Mouse (Mus musculus) heart, embryonic 11.5 days (tissue): ENCODE results near the gene Rab1a. TPM values are rescaled to one million over a fixed set of nuclear protein-coding genes. Genes with fewer than 3 reads are reported as not detected.

Experiments used
- ATAC-seq: fragments of 200-750 bp; cut with Nextera tagmentation; replicated peaks from 2 replicates; pipeline ENCODE4 v1.8.0; 2017; ENCODE audit warnings: moderate library complexity; ENCODE audit not compliant: insufficient number of reproducible peaks, low FRiP score, low TSS enrichment
- H3K27ac ChIP-seq: fragments of 300-500 bp; sonication (generic); 2 replicates; pipeline ENCODE4 v1.5.1; 2014; ENCODE audit warnings: mild to moderate bottlenecking, low read depth, low read length
- H3K27me3 ChIP-seq: fragments of 300-500 bp; sonication (generic); 2 replicates; pipeline ENCODE4 v1.6.1; 2014; ENCODE audit warnings: mild to moderate bottlenecking, low read length, mixed read lengths; ENCODE audit not compliant: control insufficient read depth, insufficient read depth
- H3K36me3 ChIP-seq: fragments of 300-500 bp; sonication (generic); 2 replicates; pipeline ENCODE4 v1.6.1; 2014; ENCODE audit warnings: mild to moderate bottlenecking, low read length, moderate library complexity, mixed read lengths; ENCODE audit not compliant: control insufficient read depth, insufficient read depth
- H3K4me1 ChIP-seq: fragments of 300-500 bp; sonication (generic); 2 replicates; pipeline ENCODE4 v1.6.1; 2014; ENCODE audit warnings: low read length; ENCODE audit not compliant: control insufficient read depth, insufficient read depth
- H3K4me2 ChIP-seq: fragments of 300-500 bp; sonication (generic); 2 replicates; pipeline ENCODE4 v1.6.1; 2014; ENCODE audit warnings: mild to moderate bottlenecking, moderate library complexity
- H3K4me3 ChIP-seq: fragments of 300-500 bp; sonication (generic); 2 replicates; pipeline ENCODE4 v1.5.1; 2014; ENCODE audit warnings: low read depth, low read length
- H3K9ac ChIP-seq: fragments of 300-500 bp; sonication (generic); 2 replicates; pipeline ENCODE4 v1.6.1; 2014; ENCODE audit warnings: mild to moderate bottlenecking, low read depth, low read length, moderate library complexity
- H3K9me3 ChIP-seq: fragments of 300-500 bp; sonication (generic); replicated peaks from 2 replicates; pipeline ENCODE4 v1.6.1; 2016; ENCODE audit warnings: low read length; ENCODE audit not compliant: control insufficient read depth
- WGBS: fragments of 180-500 bp; shearing (Covaris S2); extraction: QIAGEN DNeasy Blood & Tissue Kit; methylation state at CpG from one replicate; pipeline ENCODE4 v1.1.7; 2014; ENCODE audit not compliant: insufficient replicate concordance; 5-methylcytosine and 5-hydroxymethylcytosine counted together
- polyA plus RNA-seq: library from polyadenylated mRNA; unstranded; fragments of >200 nt; fragmentation: Nextera tagmentation; extraction: Ambion mirVana; gene quantifications from 2 replicates; pipeline ENCODE4 v1.2.1, GENCODE M21; 2014

Gene Rab1a
- polyA plus RNA-seq, 1 experiment from 2014 or later: 197 TPM

GRCm38 (mm10) chr11:20229311-20229710, 28.1 kb downstream of the Rab1a start:
- Histone ChIP-seq H3K27ac (no peak overlapping the region), H3K4me2 (no peak overlapping the region), H3K4me3 (no peak overlapping the region), H3K9me3 (no peaks in the 10 kb centered on the region), H3K4me1 (no peaks in the 10 kb centered on the region), H3K9ac (no peak overlapping the region), H3K36me3 (peaks cover 31% of the 10 kb centered on the region), H3K27me3 (no peaks in the 10 kb centered on the region)
- 78% methylated on average over 4 of the region's 4 CpGs for WGBS
- no peak for ATAC-seq

DNA sequence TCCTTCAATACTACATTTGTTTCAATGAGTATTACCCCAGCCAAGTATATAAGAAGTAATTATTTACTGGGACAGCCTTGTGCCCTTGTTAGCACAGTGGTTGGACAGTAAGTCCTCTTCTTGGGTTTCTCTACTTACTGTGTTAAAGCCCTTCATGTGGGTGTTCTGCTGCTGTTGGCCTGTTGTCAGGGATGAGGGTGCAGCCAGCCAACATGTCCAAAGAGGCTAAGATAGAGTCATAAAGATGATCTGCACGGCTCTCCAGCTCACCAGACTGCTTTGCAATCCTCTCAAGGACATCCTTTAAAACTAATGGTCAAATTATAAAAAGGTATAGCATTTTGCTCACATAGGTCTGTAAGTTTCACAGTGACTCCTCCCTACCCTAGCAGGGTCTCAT, 29.1 kb downstream of the Rab1a start:
- ATAC-seq: no peak
- Histone ChIP-seq H3K27ac (peak overlapping the region; percentile 41), H3K4me1 (no peaks in the 10 kb centered on the region), H3K36me3 (peaks cover 40% of the 10 kb centered on the region), H3K4me3 (no peak overlapping the region), H3K4me2 (no peak overlapping the region), H3K9me3 (no peaks in the 10 kb centered on the region), H3K9ac (no peak overlapping the region), H3K27me3 (no peaks in the 10 kb centered on the region)
- 76% methylated on average over 1 of the region's 1 CpGs for WGBS

GRCm38 (mm10) chr11:20231128-20231878, 30.1 kb downstream of the Rab1a start:
- Histone ChIP-seq H3K4me3 (no peak overlapping the region), H3K36me3 (peaks cover 40% of the 10 kb centered on the region), H3K9me3 (no peaks in the 10 kb centered on the region), H3K4me1 (no peaks in the 10 kb centered on the region), H3K9ac (no peak overlapping the region), H3K27ac (peak overlapping the region; percentile 41), H3K4me2 (no peak overlapping the region), H3K27me3 (no peaks in the 10 kb centered on the region)
- ATAC-seq: peak; percentile 79
- 51% methylated on average over 8 of the region's 8 CpGs for WGBS

DNA sequence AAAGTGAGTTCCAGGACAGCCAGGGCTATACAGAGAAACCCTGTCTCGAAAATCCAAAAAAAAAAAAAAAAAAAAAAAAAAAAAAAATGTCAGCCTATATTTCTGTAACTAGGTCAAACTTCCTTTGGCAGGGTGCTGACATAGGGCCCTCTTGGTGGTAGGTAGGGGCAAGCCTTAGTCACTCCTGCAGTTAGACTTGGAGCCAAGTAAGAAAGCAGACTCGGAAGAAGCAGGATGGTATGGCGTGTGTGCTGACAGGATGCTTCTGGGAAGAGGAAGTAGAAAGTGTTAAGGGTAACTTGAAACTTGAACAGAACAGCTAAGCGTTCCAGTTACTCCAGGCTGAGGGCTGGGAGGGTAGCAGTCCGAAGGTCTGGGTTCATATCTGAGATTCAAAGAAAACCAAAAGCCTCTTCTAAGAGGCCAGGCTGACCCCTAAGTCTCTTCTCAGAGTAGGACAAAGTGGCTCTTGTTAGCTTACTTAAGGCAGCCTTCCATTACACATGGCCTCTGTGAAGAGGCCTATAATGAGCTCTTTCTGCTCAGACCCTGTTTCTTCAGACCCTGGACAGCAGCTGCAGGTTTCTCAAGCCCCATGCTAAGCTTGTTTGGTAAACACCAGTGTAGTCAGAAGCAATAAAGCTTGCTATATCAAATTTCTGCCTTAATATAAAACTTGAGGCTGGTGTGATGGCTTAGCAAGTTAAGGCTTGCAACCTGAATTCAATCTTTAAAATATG, 31.0 kb downstream of the Rab1a start:
- Histone ChIP-seq H3K27ac (peak overlapping the region; percentile 41), H3K4me2 (no peak overlapping the region), H3K9ac (no peak overlapping the region), H3K4me1 (no peaks in the 10 kb centered on the region), H3K27me3 (no peaks in the 10 kb centered on the region), H3K4me3 (no peak overlapping the region), H3K9me3 (no peaks in the 10 kb centered on the region), H3K36me3 (peaks cover 47% of the 10 kb centered on the region)
- WGBS: 61% methylated on average over 4 of the region's 5 CpGs
- no peak for ATAC-seq

GRCm38 (mm10) chr11:20234233-20234632, 33.0 kb downstream of the Rab1a start:
- Histone ChIP-seq H3K9me3 (no peaks in the 10 kb centered on the region), H3K9ac (no peak overlapping the region), H3K4me1 (no peaks in the 10 kb centered on the region), H3K27ac (no peak overlapping the region), H3K27me3 (no peaks in the 10 kb centered on the region), H3K36me3 (peaks cover 56% of the 10 kb centered on the region), H3K4me3 (no peak overlapping the region), H3K4me2 (no peak overlapping the region)
- no peak for ATAC-seq
- 61% methylated on average over 3 of the region's 3 CpGs for WGBS

- no peak overlapping the region for H3K4me3 ChIP-seq
- no peaks in the 10 kb centered on the region for H3K27me3 ChIP-seq
- no peaks in the 10 kb centered on the region for H3K9me3 ChIP-seq
- no peak overlapping the region for H3K27ac ChIP-seq
- peaks cover 56% of the 10 kb centered on the region for H3K36me3 ChIP-seq
- ATAC-seq: no peak
- no peak overlapping the region for H3K9ac ChIP-seq
- H3K4me2 ChIP-seq: no peak overlapping the region
- WGBS: 94% methylated on average over 7 of the region's 7 CpGs
- H3K4me1 ChIP-seq: no peaks in the 10 kb centered on the region
These were observed 35.8 kb downstream of the Rab1a start for GRCm38 (mm10) chr11:20237018-20237417.

DNA sequence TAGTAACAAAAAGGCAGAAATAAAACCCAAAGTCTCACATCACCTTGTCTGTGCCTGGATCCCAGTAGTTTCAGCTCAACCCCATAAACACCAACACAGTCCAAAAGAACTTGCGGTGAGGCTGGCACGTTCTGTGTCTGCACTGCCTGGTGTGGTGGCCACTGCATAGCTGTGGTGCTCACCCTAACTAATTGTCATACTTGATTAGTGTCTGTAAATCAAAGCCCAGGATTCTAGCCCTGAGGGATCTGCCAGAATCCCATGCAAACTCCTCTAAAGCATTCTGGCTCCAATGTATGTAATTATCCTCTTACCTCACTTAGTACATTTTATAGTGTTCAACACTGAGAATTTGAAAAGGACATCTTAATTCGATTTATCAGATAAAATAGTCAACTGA, 36.7 kb downstream of the Rab1a start:
- H3K36me3 ChIP-seq: peaks cover 52% of the 10 kb centered on the region

GRCm38 (mm10) chr11:20239279-20239861, 38.1 kb downstream of the Rab1a start:
- ATAC-seq: no peak
- peaks cover 42% of the 10 kb centered on the region for H3K36me3 ChIP-seq
- H3K27ac ChIP-seq: no peak overlapping the region
- peaks cover 14% of the 10 kb centered on the region for H3K4me1 ChIP-seq
- no peaks in the 10 kb centered on the region for H3K27me3 ChIP-seq
- H3K4me3 ChIP-seq: no peak overlapping the region
- WGBS: 88% methylated on average over 9 of the region's 9 CpGs
- no peaks in the 10 kb centered on the region for H3K9me3 ChIP-seq
- no peak overlapping the region for H3K4me2 ChIP-seq
- H3K9ac ChIP-seq: no peak overlapping the region

More for the DNA sequence above, 36.7 kb downstream of the Rab1a start:
- ATAC-seq: no peak
- 95% methylated on average over 3 of the region's 3 CpGs for WGBS
- no peaks in the 10 kb centered on the region for H3K27me3 ChIP-seq
- no peak overlapping the region for H3K27ac ChIP-seq
- no peaks in the 10 kb centered on the region for H3K9me3 ChIP-seq
- peaks cover 3% of the 10 kb centered on the region for H3K4me1 ChIP-seq
- no peak overlapping the region for H3K9ac ChIP-seq
- H3K4me3 ChIP-seq: no peak overlapping the region
- no peak overlapping the region for H3K4me2 ChIP-seq
